23 mouse cellular contexts compared by ENCODE assay signal in the genomic region with DNA sequence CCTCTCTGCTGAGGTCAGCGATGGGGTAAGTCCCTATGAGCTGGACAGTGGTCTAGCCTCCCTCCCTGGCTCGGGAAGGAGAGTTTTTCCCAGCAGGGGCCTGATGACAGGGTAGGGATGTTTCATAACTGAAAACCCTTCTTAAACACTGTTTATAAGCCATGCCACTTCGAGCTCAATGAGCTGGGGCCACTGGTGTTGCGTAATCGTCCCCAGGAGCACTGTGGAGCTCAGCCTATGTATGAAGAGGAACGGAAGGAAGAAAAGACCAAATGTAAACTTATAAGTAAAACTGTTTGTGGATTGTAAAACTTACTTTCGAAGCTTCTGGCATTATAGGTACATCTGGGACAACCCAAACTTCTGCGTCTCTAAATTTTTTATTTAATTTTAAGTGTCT. TPM values are rescaled to one million over a fixed set of nuclear protein-coding genes. Genes with fewer than 3 reads are reported as not detected.
DNase-seq lines count a peak whose midpoint lies in the region; ATAC-seq and TF ChIP-seq lines count a peak whose summit lies in the region.
"Had no signal": no experiment of that assay in that cellular context is flagged by ENCODE, and none has a peak within 500 bp of the region (broad histone marks: within the 10 kb centered on the region; RNA-seq: fewer than 3 reads in every experiment).

No protein-coding gene starts in this region.

- 0 out of 2 replicates have a peak, but pooled peaks cover 5% of the 10 kb centered on the region for H3K27me3 ChIP-seq in liver, adult 2 months (ENCODE audit: control insufficient read depth, insufficient read depth, low read length)
- no peaks in the 10 kb centered on the region for H3K27me3 ChIP-seq in liver, postnatal 0 days (ENCODE audit: insufficient read depth, low read length)
- H3K27me3 ChIP-seq: embryonic facial prominence, embryonic 15.5 days; hindbrain, embryonic 13.5 days; stomach, embryonic 15.5 days had no signal

- no peak for TF ChIP-seq CTCF in liver, adult 2 months (IDR thresholded peaks at IDR 0.05; ENCODE audit: low read depth, low read length)
- TF ChIP-seq CTCF in liver, postnatal 0 days (IDR thresholded peaks at IDR 0.05; ENCODE audit: low read depth) = no peak

- no peak for TF ChIP-seq POLR2A in liver, adult 2 months (IDR thresholded peaks at IDR 0.05; ENCODE audit: extremely low read depth, insufficient read depth, low read length)

- H3K4me3 ChIP-seq in liver, adult 2 months (ENCODE audit: insufficient read depth, low read depth, low read length) = no peak overlapping the region
- H3K4me3 ChIP-seq in liver, postnatal 0 days (ENCODE audit: low read depth, low read length) = no peak overlapping the region
- H3K4me3 ChIP-seq: embryonic facial prominence, embryonic 15.5 days; heart, embryonic 10.5 days; hindbrain, embryonic 13.5 days; midbrain, embryonic 13.5 days; stomach, embryonic 15.5 days had no signal

- intact Hi-C loops in heart, postnatal 25 days (cut with DNase I) = no loop called here

- no peak overlapping the region for H3K9ac ChIP-seq in liver, adult 2 months (ENCODE audit: low read depth, low read length)
- H3K9ac ChIP-seq in liver, postnatal 0 days (replicated peaks) = no peak overlapping the region
- H3K9ac ChIP-seq: embryonic facial prominence, embryonic 15.5 days; hindbrain, embryonic 13.5 days; midbrain, embryonic 13.5 days; stomach, embryonic 15.5 days had no signal

- peak; percentile 56 for DNase-seq in liver, adult 2 months (ENCODE audit: extremely low read depth, low read depth, low spot score)
- DNase-seq in liver, postnatal 0 days = no peak
- peak; percentile 71 to 76 for DNase-seq in lung, adult 18-20 months
- peak; percentile 65 for DNase-seq in lung, postnatal 25 days (ENCODE audit: low spot score)
- DNase-seq in heart, postnatal 25 days (ENCODE audit: low spot score) = no peak
- DNase-seq in ovary, postnatal 10 days (ENCODE audit: low spot score) = no peak
- no peak for DNase-seq in adrenal gland, postnatal 4 days (ENCODE audit: low spot score in 2 of 2)
- DNase-seq in cerebellum, adult 11-12 months = no peak
- DNase-seq: cerebellum, postnatal 14 days; gastrocnemius, postnatal 36 days; kidney, adult 8-10 months; kidney, postnatal 25 days; left cerebral cortex, postnatal 4 days; right cerebral cortex, postnatal 25 days; thymus, adult 2 months had no signal

- no peaks in the 10 kb centered on the region for H3K79me2 ChIP-seq in liver, adult 2 months (ENCODE audit: control insufficient read depth, insufficient read depth, low read length)

- no peaks in the 10 kb centered on the region for H3K9me3 ChIP-seq in liver, postnatal 0 days (ENCODE audit: low read length)
- H3K9me3 ChIP-seq: embryonic facial prominence, embryonic 15.5 days; heart, embryonic 10.5 days; hindbrain, embryonic 13.5 days; midbrain, embryonic 13.5 days; stomach, embryonic 15.5 days had no signal

- peaks cover 7% of the 10 kb centered on the region for H3K4me1 ChIP-seq in liver, adult 2 months (ENCODE audit: control insufficient read depth, insufficient read depth, low read length)
- H3K4me1 ChIP-seq in liver, postnatal 0 days (ENCODE audit: insufficient read depth) = peaks cover 20% of the 10 kb centered on the region

- TF ChIP-seq EP300 in liver, postnatal 0 days (IDR thresholded peaks at IDR 0.05; ENCODE audit: low read depth) = no peak

- no peak overlapping the region for H3K4me2 ChIP-seq in liver, postnatal 0 days (ENCODE audit: low read depth, low read length)
- H3K4me2 ChIP-seq: embryonic facial prominence, embryonic 15.5 days; hindbrain, embryonic 13.5 days; liver, embryonic 11.5 days; midbrain, embryonic 13.5 days; stomach, embryonic 15.5 days had no signal

- H3K36me3 ChIP-seq in liver, adult 2 months (ENCODE audit: control insufficient read depth, insufficient read depth, low read length) = no peaks in the 10 kb centered on the region
- H3K36me3 ChIP-seq in liver, postnatal 0 days (replicated peaks; ENCODE audit: insufficient read depth, low read length) = no peaks in the 10 kb centered on the region
- H3K36me3 ChIP-seq: embryonic facial prominence, embryonic 15.5 days; heart, embryonic 10.5 days; hindbrain, embryonic 13.5 days; midbrain, embryonic 13.5 days; stomach, embryonic 15.5 days had no signal

- no peak for ATAC-seq in liver, postnatal 0 days
- ATAC-seq: forebrain, embryonic 16.5 days; inflammation-experienced regulatory T-cells, adult 6 months; midbrain, embryonic 13.5 days had no signal

- no peak overlapping the region for H3K27ac ChIP-seq in liver, adult 2 months (replicated peaks; ENCODE audit: insufficient read depth, low read depth, low read length)
- H3K27ac ChIP-seq in liver, postnatal 0 days (ENCODE audit: low read depth) = no peak overlapping the region
- H3K27ac ChIP-seq: embryonic facial prominence, embryonic 15.5 days; heart, embryonic 10.5 days; hindbrain, embryonic 13.5 days; midbrain, embryonic 13.5 days; stomach, embryonic 15.5 days had no signal

- 59% methylated on average over 8 of the region's 8 CpGs for WGBS in liver, adult 2 months
- WGBS in liver, postnatal 0 days (ENCODE audit: insufficient replicate concordance) = 41% methylated on average over 8 of the region's 8 CpGs

RNA-seq across cellular contexts. Expression of gene Galnt2, which starts 29.5 kb away (rescaled TPM):
- total RNA-seq in liver, adult 2 months (2014; rRNA removed) = 9.3 and 11.3 TPM in 2 replicates
- 7.3 and 11.3 TPM in 2 replicates for polyA plus RNA-seq in liver, adult 2 months (2012; rRNA removed)
- 23.3 and 23.5 TPM in 2 replicates for polyA plus RNA-seq in liver, postnatal 0 days (2015; fragmentation: Nextera tagmentation; extraction: Ambion mirVana)
- 10 to 100 TPM; 37.7 to 41.6 TPM for total RNA-seq in heart, postnatal 25 days (2021)
- total RNA-seq in adrenal gland, postnatal 4 days (2021) = 10 to 100 TPM; 65.3 to 81.1 TPM

Comparison
In these comparisons a context has a peak if more than half of its experiments do, and no peak if none do; other contexts are left out.
1. DNase-seq: peak in liver, adult 2 months (single experiment), lung, adult 18-20 months (2 of 2) and lung, postnatal 25 days (single experiment); none in liver, postnatal 0 days (single experiment), heart, postnatal 25 days (single experiment), ovary, postnatal 10 days (single experiment), adrenal gland, postnatal 4 days (0 of 2) and cerebellum, adult 11-12 months (single experiment).